Mouse (Mus musculus): ENCODE results near the gene Egflam. TPM values are rescaled to one million over a fixed set of nuclear protein-coding genes. Genes with fewer than 3 reads are reported as not detected.

The Egflam gene
- polyA plus RNA-seq, 1 experiment from 2014 or later: 18.0 TPM

- Histone ChIP-seq H3K4me1 (ENCODE audit: insufficient read depth) (no peaks in the 10 kb centered on the region), H3K4me3 (ENCODE audit: low read depth, low read length) (no peak overlapping the region), H3K4me2 (no peak overlapping the region), H3K27ac (ENCODE audit: low read depth) (no peak overlapping the region), H3K36me3 (ENCODE audit: insufficient read depth) (no peaks in the 10 kb centered on the region), H3K9me3 (ENCODE audit: low read depth, low read length) (no peaks in the 10 kb centered on the region), H3K9ac (no peak overlapping the region), H3K27me3 (ENCODE audit: insufficient read depth, low read length) (no peaks in the 10 kb centered on the region)
- WGBS: 74% methylated on average over 11 of the region's 11 CpGs
- ATAC-seq (ENCODE audit: insufficient read depth): no peak
- TF ChIP-seq CTCF (IDR thresholded peaks at IDR 0.05; ENCODE audit: low read depth): no peak
- DNase-seq: no peak
Measured at GRCm38 (mm10) chr15:7334517-7335298, 63.5 kb downstream of the Egflam start.

GRCm38 (mm10) chr15:7332875-7333274 is 65.3 kb downstream of the Egflam start:
- Histone ChIP-seq H3K27ac (ENCODE audit: low read depth) (no peak overlapping the region), H3K27me3 (ENCODE audit: insufficient read depth, low read length) (no peaks in the 10 kb centered on the region), H3K4me2 (no peak overlapping the region), H3K9me3 (ENCODE audit: low read depth, low read length) (no peaks in the 10 kb centered on the region), H3K36me3 (ENCODE audit: insufficient read depth) (no peaks in the 10 kb centered on the region), H3K9ac (no peak overlapping the region), H3K4me1 (ENCODE audit: insufficient read depth) (no peaks in the 10 kb centered on the region), H3K4me3 (ENCODE audit: low read depth, low read length) (no peak overlapping the region)
- DNase-seq (peak; percentile 42), ATAC-seq (ENCODE audit: insufficient read depth) (peak; percentile 41; the same call in 1 of the 2 replicates)
- 58% methylated on average over 1 of the region's 1 CpGs for WGBS
- TF ChIP-seq CTCF (IDR thresholded peaks at IDR 0.05; ENCODE audit: low read depth): no peak

GRCm38 (mm10) chr15:7322599-7323311 is 75.4 kb downstream of the Egflam start:
- no peak overlapping the region for H3K9ac ChIP-seq
- no peak overlapping the region for H3K27ac ChIP-seq (ENCODE audit: low read depth)
- 71% methylated on average over 2 of the region's 2 CpGs for WGBS
- H3K27me3 ChIP-seq (ENCODE audit: insufficient read depth, low read length): no peaks in the 10 kb centered on the region
- no peak overlapping the region for H3K4me3 ChIP-seq (ENCODE audit: low read depth, low read length)
- H3K9me3 ChIP-seq (ENCODE audit: low read depth, low read length): no peaks in the 10 kb centered on the region
- ATAC-seq (ENCODE audit: insufficient read depth) (peak; percentile 17; the same call in 1 of the 2 replicates), DNase-seq (peak; percentile 56)
- H3K4me2 ChIP-seq: no peak overlapping the region
- no peak for TF ChIP-seq CTCF (IDR thresholded peaks at IDR 0.05; ENCODE audit: low read depth)
- H3K36me3 ChIP-seq (ENCODE audit: insufficient read depth): no peaks in the 10 kb centered on the region
- H3K4me1 ChIP-seq (ENCODE audit: insufficient read depth): no peaks in the 10 kb centered on the region

- no peak for TF ChIP-seq CTCF (IDR thresholded peaks at IDR 0.05; ENCODE audit: low read depth)
- Histone ChIP-seq H3K27me3 (ENCODE audit: insufficient read depth, low read length) (no peaks in the 10 kb centered on the region), H3K4me2 (no peak overlapping the region), H3K27ac (ENCODE audit: low read depth) (no peak overlapping the region), H3K4me3 (ENCODE audit: low read depth, low read length) (no peak overlapping the region), H3K4me1 (ENCODE audit: insufficient read depth) (no peaks in the 10 kb centered on the region), H3K9me3 (ENCODE audit: low read depth, low read length) (no peaks in the 10 kb centered on the region), H3K36me3 (ENCODE audit: insufficient read depth) (no peaks in the 10 kb centered on the region), H3K9ac (no peak overlapping the region)
- no peak for DNase-seq
- ATAC-seq (ENCODE audit: insufficient read depth): no peak
- WGBS: 56% methylated on average over 4 of the region's 4 CpGs
Measured at GRCm38 (mm10) chr15:7320901-7321300, 77.3 kb downstream of the Egflam start.

- no peak for ATAC-seq (ENCODE audit: insufficient read depth)
- TF ChIP-seq CTCF (IDR thresholded peaks at IDR 0.05; ENCODE audit: low read depth): no peak
- no peak overlapping the region for H3K4me2 ChIP-seq
Measured at GRCm38 (mm10) chr15:7315539-7315938, 82.7 kb downstream of the Egflam start.

GRCm38 (mm10) chr15:7308711-7309110 is 89.5 kb downstream of the Egflam start:
- TF ChIP-seq CTCF (IDR thresholded peaks at IDR 0.05; ENCODE audit: low read depth): no peak
- H3K4me3 ChIP-seq (ENCODE audit: low read depth, low read length): no peak overlapping the region
- H3K9ac ChIP-seq: no peak overlapping the region
- ATAC-seq (ENCODE audit: insufficient read depth) (no peak), DNase-seq (peak; percentile 32)
- WGBS: 68% methylated on average over 4 of the region's 4 CpGs
- no peaks in the 10 kb centered on the region for H3K27me3 ChIP-seq (ENCODE audit: insufficient read depth, low read length)
- H3K4me1 ChIP-seq (ENCODE audit: insufficient read depth): no peaks in the 10 kb centered on the region
- no peak overlapping the region for H3K4me2 ChIP-seq
- no peak overlapping the region for H3K27ac ChIP-seq (ENCODE audit: low read depth)
- H3K36me3 ChIP-seq (ENCODE audit: insufficient read depth): no peaks in the 10 kb centered on the region
- H3K9me3 ChIP-seq (ENCODE audit: low read depth, low read length): no peaks in the 10 kb centered on the region

More at GRCm38 (mm10) chr15:7315539-7315938, 82.7 kb downstream of the Egflam start:
- Histone ChIP-seq H3K9me3 (ENCODE audit: low read depth, low read length) (no peaks in the 10 kb centered on the region), H3K27ac (ENCODE audit: low read depth) (no peak overlapping the region), H3K9ac (no peak overlapping the region), H3K4me3 (ENCODE audit: low read depth, low read length) (no peak overlapping the region), H3K4me1 (ENCODE audit: insufficient read depth) (no peaks in the 10 kb centered on the region), H3K36me3 (ENCODE audit: insufficient read depth) (no peaks in the 10 kb centered on the region), H3K27me3 (ENCODE audit: insufficient read depth, low read length) (no peaks in the 10 kb centered on the region)
- no peak for DNase-seq
- WGBS: 44% methylated on average over 9 of the region's 9 CpGs

- Histone ChIP-seq H3K9me3 (ENCODE audit: low read depth, low read length) (no peaks in the 10 kb centered on the region), H3K27ac (ENCODE audit: low read depth) (no peak overlapping the region), H3K4me2 (no peak overlapping the region), H3K9ac (no peak overlapping the region), H3K27me3 (ENCODE audit: insufficient read depth, low read length) (no peaks in the 10 kb centered on the region), H3K4me1 (ENCODE audit: insufficient read depth) (no peaks in the 10 kb centered on the region), H3K4me3 (ENCODE audit: low read depth, low read length) (no peak overlapping the region), H3K36me3 (ENCODE audit: insufficient read depth) (no peaks in the 10 kb centered on the region)
- 64% methylated on average over 1 of the region's 1 CpGs for WGBS
- DNase-seq (no peak), ATAC-seq (ENCODE audit: insufficient read depth) (no peak)
- no peak for TF ChIP-seq CTCF (IDR thresholded peaks at IDR 0.05; ENCODE audit: low read depth)
Measured at GRCm38 (mm10) chr15:7299892-7300291, 98.3 kb downstream of the Egflam start.

Data from lung, embryonic 14.5 days (tissue).